Mouse (Mus musculus): ENCODE results near the gene Anks3.

Anks3 gene

GRCm38 (mm10) chr16:4935931-4936703 lies 27.9 kb downstream of the Anks3 start:
- in situ Hi-C loops (cut with MboI, MseI) = loop anchor here (25.0 kb wide), 1 partner anchor 824 kb away; no protein-coding TSS in a partner anchor

GRCm38 (mm10) chr16:4935430-4935829 lies 28.6 kb downstream of the Anks3 start:
- in situ Hi-C loops (cut with MboI, MseI) = loop anchor here (25.0 kb wide), 1 partner anchor 823 kb away; no protein-coding TSS in a partner anchor

DNA sequence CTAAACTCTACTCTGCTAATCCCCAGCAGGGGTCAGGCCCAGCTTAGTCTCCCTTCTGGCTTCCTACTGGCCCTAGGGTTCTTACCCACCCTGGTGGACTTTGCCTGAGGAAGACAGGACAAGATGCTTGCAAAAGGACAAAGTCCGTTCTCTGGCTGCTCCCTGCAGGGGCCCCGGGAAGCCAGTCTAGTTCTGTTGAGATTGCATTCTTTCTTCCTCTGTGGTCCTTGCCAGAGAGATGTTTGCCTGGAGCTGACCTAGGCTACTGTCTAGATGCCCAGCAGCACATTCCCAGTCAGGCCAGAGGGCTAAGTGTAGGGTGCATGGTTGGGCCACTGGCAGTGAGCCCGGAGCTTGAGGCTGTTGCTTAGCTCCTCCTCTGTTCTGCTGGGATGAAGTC lies 31.6 kb downstream of the Anks3 start:
- in situ Hi-C loops (cut with MboI, MseI) = loop anchor here (25.0 kb wide), 1 partner anchor 820 kb away; no protein-coding TSS in a partner anchor

DNA sequence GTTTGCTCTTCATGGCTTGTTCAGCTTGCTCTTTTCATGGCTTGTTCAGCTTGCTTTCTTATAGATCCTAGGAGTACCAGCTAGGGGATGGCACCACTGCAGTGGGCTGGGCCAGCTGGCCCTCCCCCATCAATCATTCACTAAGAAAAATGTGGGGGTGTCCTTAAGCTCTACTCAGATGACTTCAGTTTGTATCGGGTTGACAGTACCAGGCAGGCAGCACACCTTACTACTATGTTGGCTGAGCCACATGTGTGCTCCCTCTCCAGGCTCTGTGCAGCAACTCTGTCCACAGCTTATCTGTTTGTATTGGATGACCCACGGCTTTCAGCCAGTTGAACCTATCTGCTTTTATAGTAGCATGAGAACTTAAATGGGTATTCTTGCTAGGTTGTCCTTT lies 35.5 kb downstream of the Anks3 start:
- in situ Hi-C loops (cut with MboI, MseI) = loop anchor here (25.0 kb wide), 1 partner anchor 816 kb away; no protein-coding TSS in a partner anchor

DNA sequence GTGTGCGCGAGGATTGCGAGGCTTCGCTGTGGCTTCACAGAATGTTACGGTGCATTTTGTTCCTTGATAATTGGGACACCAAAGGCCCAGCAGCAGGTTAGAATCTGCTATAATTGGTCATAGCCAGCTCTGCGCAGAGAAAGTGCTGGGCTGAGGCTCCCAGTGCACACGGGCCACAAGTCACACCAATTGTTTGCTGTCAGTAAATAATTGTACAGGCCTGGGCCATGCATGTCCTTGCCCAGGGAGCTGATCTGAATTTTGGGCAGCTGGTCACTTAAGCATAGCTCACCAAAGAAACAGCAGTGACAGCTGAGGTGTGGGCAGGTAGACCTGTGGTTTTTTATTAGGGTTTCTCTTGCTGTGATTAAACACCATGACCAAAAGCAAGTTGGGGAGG lies 36.0 kb downstream of the Anks3 start:
- in situ Hi-C loops (cut with MboI, MseI) = loop anchor here (25.0 kb wide), 1 partner anchor 816 kb away; no protein-coding TSS in a partner anchor

DNA sequence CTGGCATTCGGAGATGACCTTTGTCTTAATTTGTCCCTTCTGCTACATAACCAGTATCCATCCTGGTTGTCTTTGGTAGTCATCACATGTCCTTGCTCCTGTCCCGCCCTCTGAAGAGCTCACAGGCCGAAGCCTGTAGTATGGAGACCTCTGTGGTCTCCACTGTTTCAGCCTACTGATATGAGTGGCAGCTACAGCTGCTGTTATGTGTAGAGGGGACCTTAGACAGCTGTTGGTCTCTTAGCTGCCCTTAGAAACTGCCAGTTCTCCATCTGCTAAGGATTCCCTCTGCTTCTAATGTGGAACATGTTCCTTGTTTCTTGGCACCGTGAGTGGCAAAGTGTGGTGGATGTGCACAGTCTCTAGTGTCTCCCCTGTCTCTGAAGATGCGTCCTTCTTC lies 40.0 kb downstream of the Anks3 start:
- in situ Hi-C loops (cut with MboI, MseI) = no loop called here

GRCm38 (mm10) chr16:4922481-4922880 lies 41.5 kb downstream of the Anks3 start:
- in situ Hi-C loops (cut with MboI, MseI) = no loop called here

DNA sequence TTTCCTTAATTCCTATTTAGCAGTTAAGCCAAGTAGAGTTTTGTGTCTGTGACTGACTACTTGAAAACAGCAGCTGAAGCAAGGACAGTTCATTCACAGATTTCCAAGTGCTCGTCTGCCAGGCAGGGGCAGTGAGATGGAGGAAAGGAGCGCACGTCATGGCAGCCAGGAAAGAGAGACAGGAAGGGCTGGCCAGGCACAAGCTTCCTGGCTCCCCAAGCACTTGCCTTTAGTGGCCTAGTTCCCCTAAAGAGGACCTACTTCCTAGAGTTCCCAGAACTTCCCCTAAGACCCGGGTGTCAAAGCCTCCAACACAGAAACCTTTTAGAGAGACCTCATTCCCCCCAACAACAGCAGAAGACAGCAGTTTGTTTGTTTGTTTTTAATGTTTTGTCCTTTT lies 43.4 kb downstream of the Anks3 start:
- in situ Hi-C loops (cut with MboI, MseI) = no loop called here

GRCm38 (mm10) chr16:4916608-4917007 lies 47.4 kb downstream of the Anks3 start:
- in situ Hi-C loops (cut with MboI, MseI) = no loop called here

- in situ Hi-C loops (cut with MboI, MseI) = no loop called here
Observed at GRCm38 (mm10) chr16:4915931-4916330, 48.1 kb downstream of the Anks3 start.

GRCm38 (mm10) chr16:4913783-4914735 lies 49.9 kb downstream of the Anks3 start:
- in situ Hi-C loops (cut with MboI, MseI) = no loop called here

DNA sequence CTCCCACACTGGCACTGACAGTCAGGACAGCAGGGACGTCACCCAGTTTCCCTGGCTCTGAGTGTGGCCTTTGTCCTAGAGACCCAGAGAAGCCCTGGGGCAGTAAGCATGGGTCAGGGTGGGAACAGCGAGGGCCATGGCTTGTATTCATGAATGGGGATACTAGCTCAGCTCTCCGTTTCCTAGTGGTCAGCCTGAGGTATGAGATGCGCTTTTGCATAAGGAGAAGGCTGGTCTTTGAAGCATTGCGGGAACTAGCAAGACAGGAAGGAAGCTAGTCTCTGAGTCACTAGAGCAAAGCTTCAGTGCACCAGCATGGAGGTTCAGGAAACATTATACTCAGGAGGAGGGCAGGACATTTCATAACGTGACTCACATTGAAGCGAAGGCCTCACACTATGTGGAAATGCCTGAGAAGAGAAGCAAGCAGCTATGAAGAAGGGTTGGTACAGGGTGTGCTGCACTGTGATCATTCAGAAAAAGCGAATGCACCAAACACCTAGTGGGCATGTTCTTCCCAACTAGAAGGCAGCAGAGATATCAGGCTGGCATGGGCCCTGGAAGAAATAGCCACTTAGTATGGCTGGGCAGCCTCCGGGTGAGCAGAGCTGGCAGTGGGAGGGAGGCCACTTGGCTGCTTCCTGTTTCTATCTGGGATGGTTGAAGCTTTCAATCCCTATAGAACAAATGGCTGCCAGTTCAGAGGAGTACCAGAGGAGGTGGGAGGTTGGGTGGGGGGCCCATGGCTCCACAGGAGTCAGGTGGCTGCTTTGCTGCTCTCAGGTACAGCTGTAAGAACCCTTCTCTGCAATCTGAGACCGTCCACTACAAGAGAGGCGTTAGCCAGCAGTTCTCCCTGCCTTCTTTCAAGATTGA lies 50.9 kb downstream of the Anks3 start:
- in situ Hi-C loops (cut with MboI, MseI) = no loop called here

- in situ Hi-C loops (cut with MboI, MseI) = no loop called here
Observed at GRCm38 (mm10) chr16:4912074-4912648, 51.8 kb downstream of the Anks3 start.

- in situ Hi-C loops (cut with MboI, MseI) = no loop called here
Observed at GRCm38 (mm10) chr16:4910758-4911157, 53.2 kb downstream of the Anks3 start.

- in situ Hi-C loops (cut with MboI, MseI) = no loop called here
Observed at GRCm38 (mm10) chr16:4909745-4910144, 54.3 kb downstream of the Anks3 start.

DNA sequence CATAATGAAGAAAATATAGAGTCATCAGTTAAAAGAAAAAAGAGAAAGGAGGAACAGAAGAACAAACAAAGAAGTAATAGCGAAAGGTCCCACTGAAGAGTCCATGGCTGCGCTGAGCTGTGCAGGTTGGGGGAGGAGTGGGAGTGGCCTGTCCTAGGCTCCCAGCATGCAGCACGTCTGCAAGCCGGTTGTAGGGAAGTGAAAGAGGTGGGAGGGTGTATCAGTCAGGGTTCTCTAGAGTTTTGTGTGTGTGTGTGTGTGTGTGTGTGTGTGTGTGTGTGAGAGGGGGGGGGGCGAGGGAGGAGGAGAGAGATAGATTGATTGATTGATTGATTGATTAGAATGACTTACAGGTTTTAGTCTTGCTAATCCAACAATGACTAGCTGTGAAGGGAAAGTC lies 56.0 kb downstream of the Anks3 start:
- in situ Hi-C loops (cut with MboI, MseI) = no loop called here

- in situ Hi-C loops (cut with MboI, MseI) = no loop called here
Observed at GRCm38 (mm10) chr16:4907386-4907785, 56.6 kb downstream of the Anks3 start.

- in situ Hi-C loops (cut with MboI, MseI) = no loop called here
Observed at GRCm38 (mm10) chr16:4906559-4906958, 57.4 kb downstream of the Anks3 start.

GRCm38 (mm10) chr16:4905591-4905990 lies 58.4 kb downstream of the Anks3 start:
- in situ Hi-C loops (cut with MboI, MseI) = no loop called here

- in situ Hi-C loops (cut with MboI, MseI) = no loop called here
Observed at GRCm38 (mm10) chr16:4904878-4905277, 59.1 kb downstream of the Anks3 start.
